Mouse (Mus musculus) hindbrain, embryonic 11.5 days (tissue): Measurements from ENCODE around the gene Lpar2. TPM values are rescaled to one million over a fixed set of nuclear protein-coding genes. Genes with fewer than 3 reads are reported as not detected.

Experiments used
- ATAC-seq: fragments of 200-750 bp; cut with Nextera tagmentation; 2 replicates; pipeline ENCODE4 v1.8.0; 2017; ENCODE audit warnings: mild to moderate bottlenecking, moderate TSS enrichment, moderate library complexity; ENCODE audit not compliant: low FRiP score
- DNase-seq: peaks from one replicate; pipeline ENCODE4 v3.0.0-alpha.2; 2015; ENCODE audit warnings: low spot score
- H3K27ac ChIP-seq: fragments of 300-500 bp; sonication (generic); 2 replicates; pipeline ENCODE4 v1.5.1; 2014; ENCODE audit warnings: mild to moderate bottlenecking, low read depth, low read length
- H3K27me3 ChIP-seq: fragments of 300-500 bp; sonication (generic); 2 replicates; pipeline ENCODE4 v1.6.1; 2014; ENCODE audit warnings: mild to moderate bottlenecking, low read length, moderate library complexity, mixed read lengths; ENCODE audit not compliant: control insufficient read depth, insufficient read depth
- H3K36me3 ChIP-seq: fragments of 300-500 bp; sonication (generic); 2 replicates; pipeline ENCODE4 v1.6.1; 2014; ENCODE audit warnings: mild to moderate bottlenecking, low read length, moderate library complexity, mixed read lengths; ENCODE audit not compliant: control insufficient read depth, insufficient read depth
- H3K4me1 ChIP-seq: fragments of 300-500 bp; sonication (generic); replicated peaks from 2 replicates; pipeline ENCODE4 v1.6.1; 2014; ENCODE audit warnings: low read length, mixed read lengths; ENCODE audit not compliant: control insufficient read depth, insufficient read depth
- H3K4me2 ChIP-seq: fragments of 300-500 bp; sonication (generic); replicated peaks from 2 replicates; pipeline ENCODE4 v1.6.1; 2014; ENCODE audit warnings: mild to moderate bottlenecking, low read depth, low read length
- H3K4me3 ChIP-seq: fragments of 300-500 bp; sonication (generic); 2 replicates; pipeline ENCODE4 v1.5.1; 2014; ENCODE audit warnings: low read depth, low read length
- H3K9ac ChIP-seq: fragments of 300-500 bp; sonication (generic); 2 replicates; pipeline ENCODE4 v1.6.1; 2014; ENCODE audit warnings: low read depth, low read length
- H3K9me3 ChIP-seq: fragments of 300-500 bp; sonication (generic); 2 replicates; pipeline ENCODE4 v1.6.1; 2016; ENCODE audit warnings: low read length; ENCODE audit not compliant: control insufficient read depth
- WGBS: fragments of 180-500 bp; shearing (Covaris S2); extraction: QIAGEN DNeasy Blood & Tissue Kit; methylation state at CpG from one replicate; pipeline ENCODE4 v1.1.7; 2014; 5-methylcytosine and 5-hydroxymethylcytosine counted together
- polyA plus RNA-seq: library from polyadenylated mRNA; unstranded; fragments of >200 nt; fragmentation: Nextera tagmentation; extraction: Ambion mirVana; gene quantifications from 2 replicates; pipeline ENCODE4 v1.2.1, GENCODE M21; 2014

The Lpar2 gene
- polyA plus RNA-seq, 1 experiment from 2014 or later: 1.2 TPM

GRCm38 (mm10) chr8:69848951-69849350 lies 26.7 kb downstream of the Lpar2 start:
- Histone ChIP-seq H3K4me2 (no peak overlapping the region), H3K36me3 (no peaks in the 10 kb centered on the region), H3K27me3 (no peaks in the 10 kb centered on the region), H3K9me3 (no peaks in the 10 kb centered on the region), H3K4me3 (no peak overlapping the region), H3K9ac (no peak overlapping the region), H3K27ac (no peak overlapping the region), H3K4me1 (no peaks in the 10 kb centered on the region)
- 92% methylated on average over 8 of the region's 8 CpGs for WGBS
- ATAC-seq: no peak
- no peak for DNase-seq

- no peaks in the 10 kb centered on the region for H3K27me3 ChIP-seq
- DNase-seq (peak; percentile 20), ATAC-seq (no peak)
- no peak overlapping the region for H3K4me2 ChIP-seq
- H3K36me3 ChIP-seq: no peaks in the 10 kb centered on the region
- no peaks in the 10 kb centered on the region for H3K4me1 ChIP-seq
- no peaks in the 10 kb centered on the region for H3K9me3 ChIP-seq
- no peak overlapping the region for H3K9ac ChIP-seq
- WGBS: 40% methylated on average over 3 of the region's 3 CpGs
- no peak overlapping the region for H3K4me3 ChIP-seq
- no peak overlapping the region for H3K27ac ChIP-seq
Observed at GRCm38 (mm10) chr8:69849899-69850298, 27.7 kb downstream of the Lpar2 start.

GRCm38 (mm10) chr8:69850926-69851506 lies 28.8 kb downstream of the Lpar2 start:
- H3K4me1 ChIP-seq: no peaks in the 10 kb centered on the region
- no peak overlapping the region for H3K4me2 ChIP-seq
- no peak overlapping the region for H3K4me3 ChIP-seq
- H3K9me3 ChIP-seq: no peaks in the 10 kb centered on the region
- H3K27ac ChIP-seq: no peak overlapping the region
- DNase-seq: no peak
- 82% methylated on average over 7 of the region's 7 CpGs for WGBS
- H3K27me3 ChIP-seq: no peaks in the 10 kb centered on the region
- no peak overlapping the region for H3K9ac ChIP-seq
- no peak for ATAC-seq
- H3K36me3 ChIP-seq: no peaks in the 10 kb centered on the region

- H3K9me3 ChIP-seq: no peaks in the 10 kb centered on the region
- H3K4me2 ChIP-seq: no peak overlapping the region
- H3K4me3 ChIP-seq: no peak overlapping the region
- H3K27me3 ChIP-seq: no peaks in the 10 kb centered on the region
- H3K27ac ChIP-seq: no peak overlapping the region
- DNase-seq (no peak), ATAC-seq (no peak)
- no peaks in the 10 kb centered on the region for H3K36me3 ChIP-seq
- H3K9ac ChIP-seq: no peak overlapping the region
- WGBS: 92% methylated on average over 10 of the region's 10 CpGs
- H3K4me1 ChIP-seq: no peaks in the 10 kb centered on the region
Observed at GRCm38 (mm10) chr8:69853869-69854268, 31.6 kb downstream of the Lpar2 start.

GRCm38 (mm10) chr8:69860807-69861206 lies 38.6 kb downstream of the Lpar2 start:
- ATAC-seq (no peak), DNase-seq (peak; percentile 23)
- no peaks in the 10 kb centered on the region for H3K4me1 ChIP-seq
- no peaks in the 10 kb centered on the region for H3K27me3 ChIP-seq
- no peak overlapping the region for H3K4me3 ChIP-seq
- no peak overlapping the region for H3K9ac ChIP-seq
- H3K36me3 ChIP-seq: no peaks in the 10 kb centered on the region
- 54% methylated on average over 4 of the region's 4 CpGs for WGBS
- no peak overlapping the region for H3K4me2 ChIP-seq
- no peak overlapping the region for H3K27ac ChIP-seq
- H3K9me3 ChIP-seq: no peaks in the 10 kb centered on the region

GRCm38 (mm10) chr8:69861251-69861650 lies 39.0 kb downstream of the Lpar2 start:
- ATAC-seq (no peak), DNase-seq (no peak)
- Histone ChIP-seq H3K9ac (no peak overlapping the region), H3K9me3 (no peaks in the 10 kb centered on the region), H3K27me3 (no peaks in the 10 kb centered on the region), H3K4me2 (no peak overlapping the region), H3K36me3 (no peaks in the 10 kb centered on the region), H3K4me1 (no peaks in the 10 kb centered on the region), H3K4me3 (no peak overlapping the region), H3K27ac (no peak overlapping the region)
- WGBS: 67% methylated on average over 2 of the region's 2 CpGs

GRCm38 (mm10) chr8:69863387-69864020 lies 41.3 kb downstream of the Lpar2 start:
- H3K9me3 ChIP-seq: no peaks in the 10 kb centered on the region
- ATAC-seq (no peak), DNase-seq (no peak)
- H3K27ac ChIP-seq: no peak overlapping the region
- no peaks in the 10 kb centered on the region for H3K27me3 ChIP-seq
- H3K36me3 ChIP-seq: no peaks in the 10 kb centered on the region
- WGBS: 94% methylated on average over 5 of the region's 5 CpGs
- H3K4me1 ChIP-seq: no peaks in the 10 kb centered on the region
- no peak overlapping the region for H3K4me3 ChIP-seq
- no peak overlapping the region for H3K9ac ChIP-seq
- H3K4me2 ChIP-seq: no peak overlapping the region

- DNase-seq (no peak), ATAC-seq (no peak)
- Histone ChIP-seq H3K4me3 (no peak overlapping the region), H3K9me3 (no peaks in the 10 kb centered on the region), H3K36me3 (no peaks in the 10 kb centered on the region), H3K27ac (no peak overlapping the region), H3K4me2 (no peak overlapping the region), H3K27me3 (no peaks in the 10 kb centered on the region), H3K9ac (no peak overlapping the region), H3K4me1 (no peaks in the 10 kb centered on the region)
- WGBS: 79% methylated on average over 5 of the region's 5 CpGs
Observed at GRCm38 (mm10) chr8:69864180-69864579, 42.0 kb downstream of the Lpar2 start.

- no peak for ATAC-seq
- H3K36me3 ChIP-seq: no peaks in the 10 kb centered on the region
Observed at GRCm38 (mm10) chr8:69867696-69868326, 45.6 kb downstream of the Lpar2 start.

More at GRCm38 (mm10) chr8:69867696-69868326, 45.6 kb downstream of the Lpar2 start:
- 70% methylated on average over 5 of the region's 5 CpGs for WGBS
- Histone ChIP-seq H3K27me3 (no peaks in the 10 kb centered on the region), H3K4me3 (no peak overlapping the region), H3K9me3 (no peaks in the 10 kb centered on the region), H3K27ac (no peak overlapping the region), H3K4me1 (no peaks in the 10 kb centered on the region), H3K9ac (no peak overlapping the region), H3K4me2 (no peak overlapping the region)
- DNase-seq: no peak
